Mouse (Mus musculus) midbrain, embryonic 12.5 days (tissue): ENCODE results near the gene Pxn. TPM values are rescaled to one million over a fixed set of nuclear protein-coding genes. Genes with fewer than 3 reads are reported as not detected.
A peak's percentile ranks its signal among the peaks of the same experiment; 100 is the strongest.
"Not testable (repeated sequence)": the region's sequence is repeated elsewhere in the genome, so short reads cannot be mapped to it uniquely, and the experiment has no call there.

ENCODE experiments used
- ATAC-seq: fragments of 200-750 bp; cut with Nextera tagmentation; 2 replicates; pipeline ENCODE4 v1.8.0; 2017; ENCODE audit warnings: low read depth, moderate TSS enrichment, moderate library complexity; ENCODE audit not compliant: low FRiP score
- H3K27ac ChIP-seq: fragments of 300-500 bp; sonication (generic); replicated peaks from 2 replicates; pipeline ENCODE4 v1.5.1; 2016; ENCODE audit warnings: mild to moderate bottlenecking
- H3K27me3 ChIP-seq: fragments of 300-500 bp; sonication (generic); 2 replicates; pipeline ENCODE4 v1.6.1; 2016; ENCODE audit warnings: mild to moderate bottlenecking
- H3K36me3 ChIP-seq: fragments of 300-500 bp; sonication (generic); 2 replicates; pipeline ENCODE4 v1.6.1; 2016
- H3K4me1 ChIP-seq: fragments of 300-500 bp; sonication (generic); 2 replicates; pipeline ENCODE4 v1.6.1; 2016
- H3K4me2 ChIP-seq: fragments of 300-500 bp; sonication (generic); replicated peaks from 2 replicates; pipeline ENCODE4 v1.6.1; 2016; ENCODE audit warnings: mild to moderate bottlenecking, moderate library complexity
- H3K4me3 ChIP-seq: fragments of 300-500 bp; sonication (generic); 2 replicates; pipeline ENCODE4 v1.5.1; 2016; ENCODE audit warnings: mild to moderate bottlenecking
- H3K9ac ChIP-seq: fragments of 300-500 bp; sonication (generic); replicated peaks from 2 replicates; pipeline ENCODE4 v1.6.1; 2016; ENCODE audit warnings: mild to moderate bottlenecking, moderate library complexity
- H3K9me3 ChIP-seq: fragments of 300-500 bp; sonication (generic); 2 replicates; pipeline ENCODE4 v1.6.1; 2016; ENCODE audit warnings: mild to moderate bottlenecking
- WGBS: fragments of 180-500 bp; shearing (Covaris S2); methylation state at CpG from one replicate; pipeline ENCODE4 v1.1.7; 2016; 5-methylcytosine and 5-hydroxymethylcytosine counted together
- polyA plus RNA-seq: library from polyadenylated mRNA; unstranded; fragments of >200 nt; fragmentation: Nextera tagmentation; extraction: Ambion mirVana; gene quantifications from 2 replicates; pipeline ENCODE4 v1.2.1, GENCODE M21; 2016

Pxn gene
- polyA plus RNA-seq, 1 experiment from 2014 or later = 27.2 TPM

DNA sequence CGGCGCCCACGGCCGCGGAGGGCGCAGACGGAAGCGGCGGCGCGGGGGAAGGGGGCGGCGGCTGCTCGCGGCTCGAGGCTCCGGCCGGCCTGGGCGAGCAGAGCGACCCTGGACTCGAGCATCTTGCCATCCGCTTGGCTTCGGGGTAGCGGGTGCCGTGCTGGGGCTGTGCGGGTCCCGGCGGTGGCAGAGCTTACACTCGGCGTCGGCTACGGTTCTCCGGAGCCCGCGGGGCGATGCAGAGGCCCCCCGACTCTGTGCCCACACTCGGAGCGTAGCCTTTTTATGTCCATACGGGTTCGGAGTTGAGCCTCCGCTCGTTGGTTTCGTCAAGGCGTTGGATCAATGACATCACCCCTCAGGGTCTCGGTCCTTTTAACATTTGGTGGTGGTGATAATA is 58.9 kb downstream of the Pxn start:
- Histone ChIP-seq H3K9me3 (no peaks in the 10 kb centered on the region), H3K27me3 (no peaks in the 10 kb centered on the region), H3K27ac (peak overlapping the region; percentile 66), H3K4me2 (peak overlapping the region; percentile 84), H3K4me3 (peak overlapping the region; percentile 75), H3K4me1 (peaks cover 38% of the 10 kb centered on the region), H3K9ac (peak overlapping the region; percentile 95), H3K36me3 (peaks cover 38% of the 10 kb centered on the region)
- under 1% methylated on average over 39 of the region's 46 CpGs for WGBS
- peak; percentile 38; the same call in 1 of the 2 replicates for ATAC-seq

DNA sequence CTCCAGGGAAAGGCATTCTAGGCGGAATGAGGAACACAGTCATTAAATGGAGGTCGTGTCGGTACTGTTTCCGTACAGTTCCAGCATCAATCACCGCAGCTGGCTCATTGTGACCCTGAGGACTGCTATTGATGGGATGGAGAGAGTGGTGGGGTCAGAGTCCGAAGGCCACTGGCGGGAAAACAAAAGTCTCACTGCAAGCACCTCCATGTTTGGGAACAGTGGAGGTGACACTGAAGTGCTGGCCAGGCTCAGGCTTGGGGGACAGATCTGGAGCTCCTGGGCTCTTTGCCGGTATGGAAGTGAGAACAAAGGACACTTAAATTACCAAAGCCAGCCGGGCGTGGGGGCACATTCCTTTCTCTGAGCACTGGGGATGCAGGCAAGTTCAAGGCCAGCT is 62.2 kb downstream of the Pxn start:
- no peaks in the 10 kb centered on the region for H3K27me3 ChIP-seq
- 77% methylated on average over 10 of the region's 10 CpGs for WGBS
- no peak for ATAC-seq
- H3K4me3 ChIP-seq = no peak overlapping the region
- no peak overlapping the region for H3K27ac ChIP-seq
- peaks cover 31% of the 10 kb centered on the region for H3K36me3 ChIP-seq
- H3K9ac ChIP-seq = no peak overlapping the region
- H3K4me1 ChIP-seq = peaks cover 24% of the 10 kb centered on the region
- H3K9me3 ChIP-seq = no peaks in the 10 kb centered on the region
- no peak overlapping the region for H3K4me2 ChIP-seq

DNA sequence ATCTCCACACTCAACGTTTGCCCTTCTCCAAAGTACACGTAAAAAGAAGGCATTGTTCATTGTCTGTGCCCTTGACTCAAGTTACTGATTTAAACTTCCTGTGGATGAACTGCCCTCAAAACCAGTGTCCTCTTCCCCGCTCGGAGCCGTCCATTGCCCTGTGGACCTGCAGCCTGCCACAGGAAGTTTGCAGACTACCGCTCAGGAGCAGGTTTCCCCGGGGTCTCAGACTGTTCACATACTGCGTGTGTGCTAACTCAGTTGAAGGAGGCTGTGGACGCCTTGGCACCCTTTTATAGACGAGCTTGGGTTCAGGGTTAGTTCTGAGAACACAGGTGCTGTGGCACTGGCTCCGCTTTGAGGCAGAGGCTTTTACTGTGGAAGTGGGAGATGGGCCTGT is 62.8 kb downstream of the Pxn start:
- H3K36me3 ChIP-seq = peaks cover 31% of the 10 kb centered on the region
- WGBS = 83% methylated on average over 11 of the region's 11 CpGs
- H3K4me3 ChIP-seq = no peak overlapping the region
- no peak overlapping the region for H3K4me2 ChIP-seq
- no peak overlapping the region for H3K27ac ChIP-seq
- H3K4me1 ChIP-seq = peaks cover 18% of the 10 kb centered on the region
- no peaks in the 10 kb centered on the region for H3K27me3 ChIP-seq
- ATAC-seq = no peak
- H3K9ac ChIP-seq = no peak overlapping the region
- no peaks in the 10 kb centered on the region for H3K9me3 ChIP-seq

DNA sequence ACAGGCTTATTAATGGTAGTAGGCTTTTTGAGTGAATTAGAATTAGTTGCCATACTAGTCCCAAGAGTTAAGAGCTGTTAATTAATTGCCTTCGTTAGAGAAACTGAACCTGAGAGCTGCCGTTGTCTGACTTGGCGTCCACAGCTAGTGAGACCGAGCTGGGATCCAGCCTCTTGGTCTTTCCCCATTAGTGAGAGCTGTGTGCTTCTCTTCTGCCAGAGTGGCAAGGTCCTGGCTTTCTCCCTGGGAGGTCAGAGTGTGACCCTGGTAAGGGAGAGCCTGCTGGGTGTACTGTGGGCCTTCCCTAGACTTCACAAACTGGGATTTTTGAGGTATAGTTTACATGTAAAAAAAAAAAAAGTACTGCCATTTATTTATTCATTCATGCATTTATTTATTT is 63.2 kb downstream of the Pxn start:
- H3K27me3 ChIP-seq = no peaks in the 10 kb centered on the region
- no peaks in the 10 kb centered on the region for H3K9me3 ChIP-seq
- peaks cover 13% of the 10 kb centered on the region for H3K4me1 ChIP-seq
- no peak overlapping the region for H3K4me2 ChIP-seq
- WGBS = 89% methylated on average over 4 of the region's 4 CpGs
- no peak overlapping the region for H3K4me3 ChIP-seq
- peaks cover 34% of the 10 kb centered on the region for H3K36me3 ChIP-seq
- H3K9ac ChIP-seq = no peak overlapping the region
- ATAC-seq = no peak
- H3K27ac ChIP-seq = no peak overlapping the region

DNA sequence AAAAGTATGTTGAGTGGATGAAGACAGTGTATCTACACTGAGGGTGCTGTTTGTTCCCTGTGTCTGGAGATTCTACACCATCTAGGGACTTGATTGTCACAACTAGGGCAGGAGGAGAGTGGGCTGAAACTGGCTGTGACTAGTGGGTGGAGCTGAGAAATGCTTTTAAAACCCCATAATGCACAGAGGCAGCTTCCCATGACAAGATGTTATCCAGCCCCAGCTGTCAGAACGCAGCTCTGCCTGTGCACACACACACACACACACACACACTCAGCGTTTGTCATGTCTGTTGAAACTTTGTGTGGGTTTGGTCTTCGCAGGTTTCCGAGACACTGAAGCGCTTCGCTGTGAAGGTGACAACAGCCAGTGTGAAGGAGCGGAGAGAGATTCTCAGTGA is 64.6 kb downstream of the Pxn start:
- H3K36me3 ChIP-seq = peaks cover 48% of the 10 kb centered on the region
- H3K4me3 ChIP-seq = no peak overlapping the region
- no peaks in the 10 kb centered on the region for H3K9me3 ChIP-seq
- no peaks in the 10 kb centered on the region for H3K27me3 ChIP-seq
- peaks cover 6% of the 10 kb centered on the region for H3K4me1 ChIP-seq
- no peak overlapping the region for H3K9ac ChIP-seq
- WGBS = 97% methylated on average over 7 of the region's 7 CpGs
- H3K4me2 ChIP-seq = no peak overlapping the region
- no peak overlapping the region for H3K27ac ChIP-seq
- no peak for ATAC-seq

DNA sequence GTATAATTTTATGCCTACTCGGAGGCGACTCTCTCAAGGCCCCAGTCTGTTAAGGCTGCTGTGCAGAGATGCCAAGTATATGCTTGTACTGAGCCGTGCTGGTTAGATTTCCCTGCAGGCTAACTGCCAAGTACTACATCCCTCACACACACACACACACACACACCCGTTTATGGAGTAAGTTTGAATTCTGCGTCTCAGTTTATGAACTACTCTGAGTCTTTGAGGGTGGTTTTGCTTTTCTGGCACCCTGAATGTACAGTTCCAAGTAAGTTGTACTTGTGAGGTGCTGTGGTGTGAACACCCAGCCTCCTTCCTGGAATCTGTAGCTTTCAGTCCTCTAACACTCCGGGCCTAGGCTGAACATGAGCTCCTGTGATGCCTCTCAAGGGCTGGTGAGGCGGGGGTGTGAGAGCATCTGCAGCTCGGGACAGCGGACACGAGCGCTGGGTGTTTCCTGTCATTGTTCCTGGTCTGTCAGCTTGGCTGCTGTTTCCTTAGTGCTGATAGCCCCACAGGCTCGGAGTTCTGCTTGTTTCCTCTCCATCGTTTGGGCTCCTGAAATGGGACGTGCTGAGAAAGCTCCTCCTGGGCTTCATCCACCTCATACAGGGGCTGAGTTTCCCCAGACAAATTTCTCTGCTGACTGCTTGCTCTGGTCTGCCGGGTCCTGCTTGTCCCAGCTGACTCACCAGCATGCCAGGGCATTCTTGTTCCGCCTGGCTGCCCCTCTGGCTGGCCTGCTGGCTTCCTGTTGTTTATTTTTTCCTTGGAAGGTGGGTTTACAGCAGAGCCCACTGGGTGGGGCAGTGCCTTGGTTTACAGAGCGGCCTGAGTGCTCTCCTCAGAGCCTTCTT is 66.4 kb downstream of the Pxn start:
- 76% methylated on average over 17 of the region's 17 CpGs for WGBS
- no peak for ATAC-seq
- no peak overlapping the region for H3K9ac ChIP-seq
- H3K4me1 ChIP-seq = 0 out of 2 replicates have a peak, but pooled peaks cover 4% of the 10 kb centered on the region
- H3K36me3 ChIP-seq = peaks cover 61% of the 10 kb centered on the region
- H3K9me3 ChIP-seq = no peaks in the 10 kb centered on the region
- no peaks in the 10 kb centered on the region for H3K27me3 ChIP-seq
- no peak overlapping the region for H3K27ac ChIP-seq
- H3K4me3 ChIP-seq = no peak overlapping the region
- no peak overlapping the region for H3K4me2 ChIP-seq

DNA sequence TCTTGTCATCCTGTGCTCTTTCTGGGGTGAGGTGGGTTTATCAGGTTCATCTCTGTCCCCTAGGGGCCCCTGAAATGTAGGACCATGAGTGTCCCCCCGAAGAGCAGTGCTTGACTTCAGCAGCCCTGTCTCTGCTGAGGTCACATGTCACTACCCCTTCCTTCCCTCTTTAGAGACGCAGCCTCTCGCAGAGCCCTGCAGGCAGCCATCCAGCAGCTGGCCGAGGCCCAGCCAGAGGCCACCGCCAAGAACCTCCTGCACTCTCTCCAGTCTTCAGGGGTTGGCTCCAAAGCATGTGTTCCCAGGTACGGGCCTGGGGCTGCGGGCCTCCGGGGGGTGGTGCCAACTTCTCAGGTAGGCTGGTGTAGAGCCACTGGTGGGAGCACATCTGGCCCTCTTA is 68.5 kb downstream of the Pxn start:
- WGBS = 94% methylated on average over 8 of the region's 8 CpGs
- peaks cover 80% of the 10 kb centered on the region for H3K36me3 ChIP-seq

DNA sequence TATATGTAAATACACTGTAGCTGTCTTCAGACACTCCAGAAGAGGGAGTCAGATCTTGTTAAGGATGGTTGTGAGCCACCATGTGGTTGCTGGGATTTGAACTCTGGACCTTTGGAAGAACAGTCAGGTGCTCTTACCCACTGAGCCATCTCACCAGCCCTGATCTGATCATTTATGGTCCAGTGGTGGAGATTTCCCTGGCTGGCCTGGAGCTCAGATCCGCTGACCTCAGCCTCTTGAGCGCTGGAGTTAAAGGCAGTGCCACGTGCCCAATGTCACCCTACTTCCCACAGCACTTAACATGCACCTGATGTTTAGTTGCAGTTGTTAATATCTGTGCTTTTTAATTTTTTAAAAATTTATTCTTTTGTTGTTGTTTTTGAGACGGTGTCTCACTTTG is 71.2 kb downstream of the Pxn start:
- not testable (repeated sequence) for H3K27me3 ChIP-seq, H3K9ac ChIP-seq, H3K27ac ChIP-seq, H3K4me3 ChIP-seq, H3K9me3 ChIP-seq, ATAC-seq, H3K4me1 ChIP-seq, H3K4me2 ChIP-seq
- peaks cover 90% of the 10 kb centered on the region for H3K36me3 ChIP-seq
- WGBS = 94% methylated on average over 4 of the region's 4 CpGs

More for the DNA sequence above, 68.5 kb downstream of the Pxn start:
- no peaks in the 10 kb centered on the region for H3K4me1 ChIP-seq
- no peaks in the 10 kb centered on the region for H3K9me3 ChIP-seq
- no peak overlapping the region for H3K9ac ChIP-seq
- ATAC-seq = no peak
- no peak overlapping the region for H3K4me2 ChIP-seq
- H3K27ac ChIP-seq = no peak overlapping the region
- H3K27me3 ChIP-seq = no peaks in the 10 kb centered on the region
- no peak overlapping the region for H3K4me3 ChIP-seq

DNA sequence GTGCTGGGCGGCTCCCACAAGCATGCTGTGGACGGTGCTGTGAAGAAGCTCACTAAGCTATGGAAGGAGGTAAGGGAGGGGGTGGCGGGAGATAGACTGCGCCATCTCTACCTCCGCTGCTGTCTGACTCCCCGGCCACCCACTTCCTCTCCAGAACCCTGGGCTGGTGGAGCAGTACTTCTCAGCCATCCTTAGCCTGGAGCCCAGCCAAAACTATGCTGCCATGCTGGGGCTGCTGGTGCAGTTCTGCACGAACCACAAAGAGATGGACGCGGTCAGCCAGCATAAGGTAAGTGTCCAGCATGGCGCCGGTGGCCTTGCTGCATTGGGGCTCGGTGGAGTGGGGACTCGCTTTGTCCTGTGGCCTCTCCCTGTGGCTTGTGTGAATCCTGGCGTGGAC is 72.4 kb downstream of the Pxn start:
- Histone ChIP-seq H3K27me3 (no peaks in the 10 kb centered on the region), H3K4me3 (no peak overlapping the region), H3K36me3 (peaks cover 94% of the 10 kb centered on the region), H3K9me3 (peaks cover 8% of the 10 kb centered on the region; the same call in 1 of the 2 replicates), H3K9ac (no peak overlapping the region), H3K4me2 (no peak overlapping the region), H3K27ac (no peak overlapping the region), H3K4me1 (no peaks in the 10 kb centered on the region)
- ATAC-seq = no peak
- WGBS = 94% methylated on average over 14 of the region's 14 CpGs

DNA sequence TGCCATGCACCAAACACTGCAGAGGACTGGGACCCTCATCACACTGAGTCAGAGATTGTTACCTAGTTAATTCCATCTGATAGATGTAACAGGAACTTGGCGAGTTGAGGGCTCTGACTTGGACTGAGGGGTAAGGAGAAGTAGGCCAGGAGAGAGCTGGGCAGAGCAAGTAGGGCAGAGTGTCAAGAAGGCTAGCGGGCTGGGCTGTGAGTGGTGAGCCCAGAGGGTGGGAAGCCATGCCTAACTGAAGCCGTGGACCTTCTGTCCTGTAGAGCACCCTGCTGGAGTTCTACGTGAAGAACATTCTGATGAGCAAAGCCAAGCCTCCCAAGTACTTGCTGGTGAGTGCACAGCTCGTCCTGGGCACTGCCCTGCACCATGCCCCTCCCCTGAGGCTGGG is 72.9 kb downstream of the Pxn start:
- Histone ChIP-seq H3K36me3 (peaks cover 94% of the 10 kb centered on the region), H3K4me1 (no peaks in the 10 kb centered on the region), H3K4me3 (no peak overlapping the region), H3K27me3 (no peaks in the 10 kb centered on the region), H3K9ac (no peak overlapping the region), H3K27ac (no peak overlapping the region), H3K4me2 (no peak overlapping the region), H3K9me3 (peaks cover 8% of the 10 kb centered on the region; the same call in 1 of the 2 replicates)
- 88% methylated on average over 5 of the region's 5 CpGs for WGBS
- no peak for ATAC-seq

DNA sequence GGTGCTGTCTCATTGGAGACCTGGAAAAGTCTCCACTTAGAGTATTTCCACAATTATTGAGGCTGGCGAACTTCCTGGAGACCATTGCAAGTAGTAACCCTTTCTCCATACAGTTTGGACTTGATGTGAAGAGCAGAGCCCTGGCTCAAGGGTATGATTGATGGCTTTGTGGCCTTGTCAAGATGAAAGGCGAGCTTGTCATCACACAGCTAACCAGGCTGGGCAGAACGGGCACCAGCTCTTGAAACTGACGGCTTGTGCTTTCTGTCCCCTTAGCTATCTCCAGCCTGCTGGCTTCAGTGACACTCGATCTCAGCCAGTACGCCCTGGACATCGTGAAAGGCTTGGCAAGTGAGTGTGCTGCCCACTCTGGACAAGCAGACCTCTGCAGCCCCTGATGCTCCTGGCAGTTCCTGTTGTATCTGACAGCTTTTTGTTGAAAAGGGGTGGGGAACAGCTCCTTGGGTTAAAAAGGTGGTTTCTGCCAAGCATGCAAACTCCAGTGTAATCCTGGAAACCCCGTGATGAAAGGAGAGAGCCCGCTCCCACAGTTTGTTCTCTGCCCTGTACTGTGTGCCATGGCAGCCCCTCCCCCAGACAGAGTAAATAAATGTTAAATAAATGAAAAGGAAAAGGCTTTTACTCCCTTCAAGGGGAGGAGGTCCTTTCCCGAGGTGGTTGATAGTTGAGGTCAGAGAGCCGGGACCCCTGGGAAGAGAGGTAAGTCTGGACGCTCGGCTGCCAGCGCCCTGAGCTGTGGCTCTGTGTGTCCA is 73.9 kb downstream of the Pxn start:
- Histone ChIP-seq H3K4me2 (no peak overlapping the region), H3K27ac (no peak overlapping the region), H3K9me3 (peaks cover 8% of the 10 kb centered on the region; the same call in 1 of the 2 replicates), H3K4me3 (no peak overlapping the region), H3K9ac (no peak overlapping the region), H3K27me3 (no peaks in the 10 kb centered on the region), H3K4me1 (no peaks in the 10 kb centered on the region), H3K36me3 (peaks cover 94% of the 10 kb centered on the region)
- WGBS = 95% methylated on average over 14 of the region's 14 CpGs
- no peak for ATAC-seq

DNA sequence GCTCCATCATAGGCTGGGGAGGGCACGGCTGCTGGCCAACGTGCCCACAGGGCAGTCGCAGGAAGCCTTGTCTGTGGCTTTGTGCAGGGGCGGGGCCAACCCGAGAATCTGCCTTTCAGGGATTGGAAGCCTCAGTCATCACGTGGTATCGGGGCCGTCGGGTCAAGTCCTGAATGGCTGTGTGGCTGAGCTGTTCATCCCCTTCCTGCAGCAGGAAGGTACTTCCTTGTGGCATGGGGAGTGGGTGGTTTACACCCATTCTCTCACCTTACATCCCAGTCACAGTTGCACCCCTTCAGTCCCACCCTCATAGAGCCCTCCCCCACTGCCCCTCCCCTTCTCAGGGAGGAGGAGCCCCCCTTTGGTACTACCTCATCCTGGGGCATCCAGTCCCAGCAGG is 75.2 kb downstream of the Pxn start:
- H3K4me1 ChIP-seq = no peaks in the 10 kb centered on the region; the same call in 1 of the 2 replicates
- peaks cover 94% of the 10 kb centered on the region for H3K36me3 ChIP-seq
- no peaks in the 10 kb centered on the region for H3K27me3 ChIP-seq
- 93% methylated on average over 9 of the region's 9 CpGs for WGBS
- ATAC-seq = no peak
- H3K4me2 ChIP-seq = no peak overlapping the region
- H3K4me3 ChIP-seq = no peak overlapping the region
- H3K9me3 ChIP-seq = peaks cover 8% of the 10 kb centered on the region; the same call in 1 of the 2 replicates
- H3K9ac ChIP-seq = no peak overlapping the region
- no peak overlapping the region for H3K27ac ChIP-seq
